Mouse (Mus musculus): ENCODE data around the gene Tnfaip8l1. TPM values are rescaled to one million over a fixed set of nuclear protein-coding genes. Genes with fewer than 3 reads are reported as not detected.

Tnfaip8l1 gene
- polyA plus RNA-seq, 1 experiment from 2014 or later = 12.7 TPM

DNA sequence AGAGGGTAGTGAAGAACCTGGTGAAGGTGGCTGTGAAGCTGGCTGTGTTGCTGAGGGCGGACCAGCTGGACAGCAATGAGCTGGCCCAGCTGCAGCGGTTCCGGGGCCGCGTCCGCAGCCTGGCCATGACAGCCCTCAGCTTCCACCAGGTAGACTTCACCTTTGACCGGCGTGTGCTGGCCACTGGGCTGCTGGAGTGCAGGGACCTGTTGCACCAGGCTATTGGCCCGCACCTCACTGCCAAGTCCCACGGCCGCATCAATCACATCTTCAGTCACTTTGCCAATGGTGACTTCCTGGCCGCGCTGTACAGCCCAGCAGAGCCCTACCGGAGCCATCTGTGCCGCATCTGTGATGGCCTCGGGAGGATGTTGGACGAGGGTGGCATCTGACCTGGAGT is 9.6 kb downstream of the Tnfaip8l1 start:
- Histone ChIP-seq H3K4me2 (ENCODE audit: low read depth, low read length) (no peak overlapping the region), H3K27ac (replicated peaks; ENCODE audit: low read depth, low read length) (no peak overlapping the region)
- ATAC-seq (replicated peaks; ENCODE audit: insufficient number of reproducible peaks, low FRiP score, low TSS enrichment, low read depth) = no peak

DNA sequence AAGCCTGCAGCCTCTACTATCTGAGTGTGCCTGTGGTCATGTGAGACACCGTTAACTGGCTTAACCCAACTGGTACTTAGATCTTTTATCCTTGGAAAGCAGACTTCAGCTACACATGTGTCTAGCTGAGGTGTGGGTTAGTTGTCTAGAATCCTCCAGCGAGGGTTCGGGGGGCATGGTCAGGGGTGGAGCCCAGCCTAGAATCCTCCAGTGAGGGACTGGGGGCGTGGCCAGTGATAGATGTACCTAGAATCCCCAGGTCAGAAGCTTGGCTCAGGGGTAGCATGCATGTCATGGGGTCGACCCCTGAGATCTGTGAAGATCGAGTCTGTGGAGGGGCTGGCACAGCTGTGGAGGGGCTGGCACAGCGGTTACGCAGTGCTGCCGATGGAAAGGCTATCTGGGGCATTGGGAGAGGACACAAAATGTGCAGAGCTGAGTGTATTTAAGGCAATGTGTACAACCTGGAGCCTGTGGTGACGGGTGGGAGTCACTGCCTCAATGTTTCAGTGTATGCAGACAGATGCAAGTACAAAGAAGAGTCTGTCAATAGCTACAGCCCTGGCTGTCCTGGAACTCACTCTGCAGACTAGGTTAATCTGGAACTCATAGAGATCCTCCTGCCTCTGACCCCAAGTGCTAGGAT is 11.2 kb downstream of the Tnfaip8l1 start:
- Histone ChIP-seq H3K27me3 (ENCODE audit: control insufficient read depth, insufficient read depth, low read length) (no peaks in the 10 kb centered on the region), H3K9ac (replicated peaks; ENCODE audit: low read length) (no peak overlapping the region), H3K4me1 (ENCODE audit: control insufficient read depth, insufficient read depth, low read length) (no peaks in the 10 kb centered on the region), H3K27ac (replicated peaks; ENCODE audit: low read depth, low read length) (no peak overlapping the region), H3K36me3 (replicated peaks; ENCODE audit: control insufficient read depth, insufficient read depth, low read depth, low read length) (peaks cover 2% of the 10 kb centered on the region), H3K4me2 (ENCODE audit: low read depth, low read length) (no peak overlapping the region), H3K4me3 (ENCODE audit: low read depth, low read length) (no peak overlapping the region), H3K9me3 (replicated peaks; ENCODE audit: control insufficient read depth, low read length) (no peaks in the 10 kb centered on the region)
- ATAC-seq (replicated peaks; ENCODE audit: insufficient number of reproducible peaks, low FRiP score, low TSS enrichment, low read depth) (no peak), DNase-seq (ENCODE audit: low spot score) (no peak)
- 56% methylated on average over 10 of the region's 10 CpGs for WGBS

More for the DNA sequence above, 9.6 kb downstream of the Tnfaip8l1 start:
- peaks cover 2% of the 10 kb centered on the region for H3K36me3 ChIP-seq (replicated peaks; ENCODE audit: control insufficient read depth, insufficient read depth, low read depth, low read length)
- 91% methylated on average over 17 of the region's 17 CpGs for WGBS
- H3K4me3 ChIP-seq (ENCODE audit: low read depth, low read length) = no peak overlapping the region
- H3K9ac ChIP-seq (replicated peaks; ENCODE audit: low read length) = no peak overlapping the region
- DNase-seq (ENCODE audit: low spot score) = no peak
- H3K9me3 ChIP-seq (replicated peaks; ENCODE audit: control insufficient read depth, low read length) = no peaks in the 10 kb centered on the region
- no peaks in the 10 kb centered on the region for H3K4me1 ChIP-seq (ENCODE audit: control insufficient read depth, insufficient read depth, low read length)
- no peaks in the 10 kb centered on the region for H3K27me3 ChIP-seq (ENCODE audit: control insufficient read depth, insufficient read depth, low read length)

DNA sequence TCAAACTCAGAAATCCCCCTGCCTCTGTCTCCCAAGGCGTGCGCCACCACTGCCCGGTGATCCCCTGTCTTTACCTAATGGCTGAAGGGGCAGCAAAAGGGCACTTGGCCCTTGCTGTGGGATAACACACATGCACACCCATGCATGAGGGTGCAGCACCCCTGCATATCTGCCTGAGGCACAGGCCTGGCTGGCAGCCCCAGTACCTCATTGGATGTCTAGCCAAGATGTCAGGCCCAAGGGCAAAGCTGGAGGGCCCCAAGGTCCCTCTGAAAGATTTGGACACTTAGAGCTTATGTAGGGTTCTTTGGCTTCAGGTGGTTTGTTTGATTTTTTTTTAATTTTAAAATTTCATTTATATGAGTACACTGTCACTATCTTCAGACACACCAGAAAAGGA is 13.1 kb downstream of the Tnfaip8l1 start:
- 95% methylated on average over 3 of the region's 3 CpGs for WGBS
- Histone ChIP-seq H3K27ac (replicated peaks; ENCODE audit: low read depth, low read length) (no peak overlapping the region), H3K9ac (replicated peaks; ENCODE audit: low read length) (no peak overlapping the region), H3K9me3 (replicated peaks; ENCODE audit: control insufficient read depth, low read length) (no peaks in the 10 kb centered on the region), H3K27me3 (ENCODE audit: control insufficient read depth, insufficient read depth, low read length) (no peaks in the 10 kb centered on the region), H3K4me2 (ENCODE audit: low read depth, low read length) (no peak overlapping the region), H3K4me1 (ENCODE audit: control insufficient read depth, insufficient read depth, low read length) (no peaks in the 10 kb centered on the region), H3K36me3 (replicated peaks; ENCODE audit: control insufficient read depth, insufficient read depth, low read depth, low read length) (peaks cover 2% of the 10 kb centered on the region), H3K4me3 (ENCODE audit: low read depth, low read length) (no peak overlapping the region)
- DNase-seq (ENCODE audit: low spot score) (no peak), ATAC-seq (replicated peaks; ENCODE audit: insufficient number of reproducible peaks, low FRiP score, low TSS enrichment, low read depth) (no peak)

DNA sequence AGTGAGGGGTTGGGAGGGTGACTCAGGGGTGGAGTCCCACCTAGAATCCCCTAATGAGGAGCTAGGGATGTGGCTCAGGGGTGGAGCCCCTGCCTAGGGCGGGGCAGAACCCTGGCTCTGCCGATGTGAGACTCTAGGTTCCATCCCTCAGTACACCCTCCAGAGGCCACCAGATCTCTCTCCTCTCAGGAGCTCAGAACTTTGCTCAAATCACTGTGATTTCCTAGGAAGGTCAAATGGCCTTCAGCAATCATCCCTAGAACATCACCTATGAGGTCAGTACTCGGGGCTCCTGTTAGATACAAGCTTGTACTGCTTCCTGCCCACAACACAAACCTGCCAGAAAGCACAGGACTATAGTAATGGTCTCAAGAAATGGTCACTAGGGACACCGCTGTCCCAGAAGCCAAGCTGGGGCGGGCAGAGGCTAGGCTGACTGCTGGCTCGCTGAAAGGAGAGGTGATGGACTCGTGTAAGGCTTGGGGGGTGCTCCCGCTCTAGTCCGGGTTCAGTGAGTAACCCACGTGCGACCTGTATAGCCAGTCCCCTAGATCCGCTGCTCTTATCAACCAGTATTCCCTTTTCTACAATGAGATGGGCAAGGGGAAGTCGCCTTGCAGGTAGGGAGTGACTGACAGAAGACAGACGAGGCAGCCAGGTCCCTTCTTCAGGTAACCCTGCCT is 20.8 kb downstream of the Tnfaip8l1 start:
- Histone ChIP-seq H3K9me3 (replicated peaks; ENCODE audit: control insufficient read depth, low read length) (no peaks in the 10 kb centered on the region), H3K4me3 (ENCODE audit: low read depth, low read length) (peak overlapping the region; percentile 83), H3K9ac (replicated peaks; ENCODE audit: low read length) (peak overlapping the region; percentile 82), H3K4me1 (ENCODE audit: control insufficient read depth, insufficient read depth, low read length) (no peaks in the 10 kb centered on the region), H3K4me2 (ENCODE audit: low read depth, low read length) (peak overlapping the region; percentile 79), H3K27ac (replicated peaks; ENCODE audit: low read depth, low read length) (peak overlapping the region; percentile 35; the same call in 1 of the 2 replicates), H3K27me3 (ENCODE audit: control insufficient read depth, insufficient read depth, low read length) (no peaks in the 10 kb centered on the region), H3K36me3 (replicated peaks; ENCODE audit: control insufficient read depth, insufficient read depth, low read depth, low read length) (peaks cover 2% of the 10 kb centered on the region)
- DNase-seq (ENCODE audit: low spot score) = no peak
- 1% methylated on average over 14 of the region's 14 CpGs for WGBS
- ATAC-seq (replicated peaks; ENCODE audit: insufficient number of reproducible peaks, low FRiP score, low TSS enrichment, low read depth) = peak; percentile 11

DNA sequence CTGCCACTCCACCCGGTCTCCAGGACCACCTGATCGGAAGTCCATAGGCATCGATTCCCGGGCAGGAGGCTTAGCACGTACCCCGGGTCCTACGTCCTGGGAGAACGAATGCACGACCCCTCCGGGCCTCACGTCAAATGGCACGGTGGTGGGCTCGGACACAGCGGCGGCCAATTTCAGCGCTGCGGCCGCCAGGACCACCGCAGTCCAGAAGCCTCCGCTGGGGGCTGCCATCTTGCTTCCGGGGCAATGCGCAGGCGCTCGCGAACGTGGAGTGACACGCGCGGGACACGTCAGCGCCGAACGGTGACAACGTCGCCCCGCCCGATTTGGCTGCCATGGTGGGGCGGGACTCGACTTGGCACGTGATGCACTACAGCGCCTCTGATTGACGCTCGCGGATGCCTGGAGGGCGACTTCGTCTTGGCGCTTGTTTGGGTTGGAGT is 21.4 kb downstream of the Tnfaip8l1 start, which contains the start of gene Mydgf:
Gene Mydgf (minus strand): TSS at position 263 of the 446 bp plus-strand sequence.
- peak; percentile 63 for ATAC-seq (replicated peaks; ENCODE audit: insufficient number of reproducible peaks, low FRiP score, low TSS enrichment, low read depth)
- Histone ChIP-seq H3K4me3 (ENCODE audit: low read depth, low read length) (peak within 1 kb of the TSS; percentile 83), H3K36me3 (replicated peaks; ENCODE audit: control insufficient read depth, insufficient read depth, low read depth, low read length) (peaks cover 6% of the 10 kb centered on the region), H3K4me1 (ENCODE audit: control insufficient read depth, insufficient read depth, low read length) (no peaks in the 10 kb centered on the region), H3K4me2 (ENCODE audit: low read depth, low read length) (peak within 1 kb of the TSS; percentile 79), H3K27me3 (ENCODE audit: control insufficient read depth, insufficient read depth, low read length) (no peaks in the 10 kb centered on the region), H3K9ac (replicated peaks; ENCODE audit: low read length) (peak within 1 kb of the TSS; percentile 82), H3K27ac (replicated peaks; ENCODE audit: low read depth, low read length) (peak within 1 kb of the TSS; percentile 35; the same call in 1 of the 2 replicates), H3K9me3 (replicated peaks; ENCODE audit: control insufficient read depth, low read length) (no peaks in the 10 kb centered on the region)
- WGBS = under 1% methylated on average over 47 of the region's 47 CpGs
- peak; percentile 97 for DNase-seq (ENCODE audit: low spot score)

DNA sequence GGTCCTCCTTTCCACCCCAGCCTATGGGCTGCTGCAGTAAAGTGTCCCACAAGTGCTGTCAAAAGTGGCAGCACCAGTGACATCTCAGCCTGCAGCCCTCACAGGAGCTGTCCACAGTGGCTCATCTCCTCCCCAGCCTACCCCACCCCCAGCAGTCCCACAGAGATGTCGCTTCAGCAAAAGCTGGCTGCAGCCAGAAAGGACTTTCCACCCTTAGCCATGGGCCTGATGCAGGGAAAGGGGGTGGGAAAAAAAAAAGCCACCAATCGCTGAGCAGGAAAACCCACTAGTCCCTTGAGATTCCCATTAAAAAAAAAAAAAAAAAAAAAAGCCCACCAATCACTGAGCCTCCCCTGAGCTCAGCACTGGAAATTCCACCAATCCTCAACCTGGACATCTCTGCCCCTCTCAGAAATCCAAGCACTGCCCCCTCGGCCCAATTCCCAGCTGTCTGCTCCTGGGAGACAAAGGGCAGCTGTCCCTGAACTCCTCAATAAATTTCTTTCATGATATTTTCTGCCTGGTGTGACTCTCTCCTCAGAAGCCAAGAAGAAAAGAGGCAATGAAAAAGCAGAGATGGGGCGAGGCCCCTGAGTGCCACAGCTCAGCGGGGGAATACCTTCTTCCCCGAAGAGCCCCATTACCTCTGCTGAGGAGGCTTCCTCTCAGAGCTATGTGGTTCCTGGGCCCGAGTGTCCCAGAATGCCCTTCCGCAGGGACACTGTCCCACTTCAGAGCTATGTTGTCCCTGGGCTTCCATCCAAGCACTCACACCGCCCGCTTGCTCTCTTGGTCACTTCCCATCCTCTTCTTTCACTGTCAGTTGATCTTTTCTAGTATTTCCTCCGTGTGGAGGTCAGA is 23.2 kb downstream of the Tnfaip8l1 start:
- Histone ChIP-seq H3K9me3 (replicated peaks; ENCODE audit: control insufficient read depth, low read length) (no peaks in the 10 kb centered on the region), H3K36me3 (replicated peaks; ENCODE audit: control insufficient read depth, insufficient read depth, low read depth, low read length) (peaks cover 9% of the 10 kb centered on the region), H3K9ac (replicated peaks; ENCODE audit: low read length) (no peak overlapping the region), H3K27me3 (ENCODE audit: control insufficient read depth, insufficient read depth, low read length) (no peaks in the 10 kb centered on the region), H3K4me1 (ENCODE audit: control insufficient read depth, insufficient read depth, low read length) (no peaks in the 10 kb centered on the region), H3K27ac (replicated peaks; ENCODE audit: low read depth, low read length) (peak overlapping the region; percentile 57; the same call in 1 of the 2 replicates), H3K4me3 (ENCODE audit: low read depth, low read length) (no peak overlapping the region), H3K4me2 (ENCODE audit: low read depth, low read length) (no peak overlapping the region)
- 39% methylated on average over 11 of the region's 11 CpGs for WGBS
- ATAC-seq (replicated peaks; ENCODE audit: insufficient number of reproducible peaks, low FRiP score, low TSS enrichment, low read depth) (peak; percentile 35; the same call in 1 of the 2 replicates), DNase-seq (ENCODE audit: low spot score) (peak; percentile 28)

DNA sequence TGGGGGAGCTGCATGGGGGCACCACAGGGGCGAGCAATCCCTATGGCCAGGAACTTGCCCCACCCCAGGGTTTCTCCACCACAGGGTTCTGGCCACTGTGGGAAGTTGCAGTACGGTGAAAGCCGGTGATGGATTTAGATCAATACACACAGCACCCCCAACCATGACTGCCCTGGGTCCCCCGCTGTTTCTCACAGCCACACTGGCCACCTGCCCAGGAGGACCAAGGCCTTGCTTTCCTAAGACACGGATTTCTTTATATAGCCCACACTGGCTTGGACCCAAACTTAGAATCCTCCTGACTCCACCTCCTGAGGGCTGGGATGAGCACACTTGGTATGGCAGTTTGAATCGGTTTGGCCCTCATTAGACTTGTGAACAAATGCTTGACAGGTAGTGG is 29.0 kb downstream of the Tnfaip8l1 start:
- Histone ChIP-seq H3K36me3 (replicated peaks; ENCODE audit: control insufficient read depth, insufficient read depth, low read depth, low read length) (peaks cover 15% of the 10 kb centered on the region), H3K27me3 (ENCODE audit: control insufficient read depth, insufficient read depth, low read length) (no peaks in the 10 kb centered on the region), H3K4me2 (ENCODE audit: low read depth, low read length) (no peak overlapping the region), H3K4me1 (ENCODE audit: control insufficient read depth, insufficient read depth, low read length) (no peaks in the 10 kb centered on the region), H3K27ac (replicated peaks; ENCODE audit: low read depth, low read length) (no peak overlapping the region), H3K9me3 (replicated peaks; ENCODE audit: control insufficient read depth, low read length) (no peaks in the 10 kb centered on the region), H3K4me3 (ENCODE audit: low read depth, low read length) (no peak overlapping the region), H3K9ac (replicated peaks; ENCODE audit: low read length) (no peak overlapping the region)
- DNase-seq (ENCODE audit: low spot score) = no peak
- 83% methylated on average over 6 of the region's 6 CpGs for WGBS
- ATAC-seq (replicated peaks; ENCODE audit: insufficient number of reproducible peaks, low FRiP score, low TSS enrichment, low read depth) = no peak
